Mouse (Mus musculus) heart, embryonic 14.5 days (tissue): ENCODE data around the gene Ppfia3. TPM values are rescaled to one million over a fixed set of nuclear protein-coding genes. Genes with fewer than 3 reads are reported as not detected.

Source experiments
- ATAC-seq: fragments of 200-750 bp; cut with Nextera tagmentation; 2 replicates; pipeline ENCODE4 v1.8.0; 2017; ENCODE audit warnings: low read depth, moderate TSS enrichment; ENCODE audit not compliant: insufficient number of reproducible peaks, insufficient read depth, low FRiP score
- H3K27ac ChIP-seq, 2 experiments: fragments of 200-500 bp in 1 of 2; fragments of 300-500 bp in 1 of 2; sonication (generic) in 1 of 2; replicated peaks in 1 of 2; 2 replicates each; pipeline ENCODE4 v1.5.1; 2012 to 2014; ENCODE audit warnings: low read depth in 2 of 2, low read length in 2 of 2, control low read depth in 1 of 2, mild to moderate bottlenecking in 1 of 2, mixed read lengths in 1 of 2; ENCODE audit not compliant: control insufficient read depth in 1 of 2, insufficient read depth in 1 of 2
- H3K27me3 ChIP-seq: fragments of 300-500 bp; sonication (generic); 2 replicates; pipeline ENCODE4 v1.6.1; 2014; ENCODE audit warnings: mild to moderate bottlenecking, low read length, control low read depth; ENCODE audit not compliant: control insufficient read depth, insufficient read depth
- H3K36me3 ChIP-seq: fragments of 300-500 bp; sonication (generic); 2 replicates; pipeline ENCODE4 v1.6.1; 2014; ENCODE audit warnings: mild to moderate bottlenecking, control low read depth, low read length, mixed read lengths; ENCODE audit not compliant: control insufficient read depth, insufficient read depth
- H3K4me1 ChIP-seq, 2 experiments: fragments of 200-500 bp in 1 of 2; fragments of 300-500 bp in 1 of 2; sonication (generic) in 1 of 2; 2 replicates each; pipeline ENCODE4 v1.6.1; 2012 to 2014; ENCODE audit warnings: low read length in 2 of 2, control low read depth in 1 of 2, mixed read lengths in 1 of 2; ENCODE audit not compliant: control insufficient read depth in 2 of 2, insufficient read depth in 2 of 2
- H3K4me2 ChIP-seq: fragments of 300-500 bp; sonication (generic); 2 replicates; pipeline ENCODE4 v1.6.1; 2014; ENCODE audit warnings: mild to moderate bottlenecking, low read length
- H3K4me3 ChIP-seq, 2 experiments: fragments of 200-500 bp in 1 of 2; fragments of 300-500 bp in 1 of 2; sonication (generic) in 1 of 2; 2 replicates each; pipeline ENCODE4 v1.5.1; 2012 to 2014; ENCODE audit warnings: low read length in 2 of 2, mild to moderate bottlenecking in 2 of 2, control low read depth in 1 of 2, low read depth in 1 of 2, moderate library complexity in 1 of 2; ENCODE audit not compliant: control insufficient read depth in 1 of 2, insufficient read depth in 1 of 2
- H3K9ac ChIP-seq: fragments of 300-500 bp; sonication (generic); 2 replicates; pipeline ENCODE4 v1.6.1; 2014; ENCODE audit warnings: mild to moderate bottlenecking, low read length
- H3K9me3 ChIP-seq: fragments of 300-500 bp; sonication (generic); 2 replicates; pipeline ENCODE4 v1.6.1; 2016; ENCODE audit warnings: low read length, control low read depth; ENCODE audit not compliant: control insufficient read depth
- WGBS: fragments of 180-500 bp; shearing (Covaris S2); extraction: QIAGEN DNeasy Blood & Tissue Kit; methylation state at CpG from one replicate; pipeline ENCODE4 v1.1.7; 2014; 5-methylcytosine and 5-hydroxymethylcytosine counted together
- polyA plus RNA-seq: library from polyadenylated mRNA; unstranded; fragments of >200 nt; fragmentation: Nextera tagmentation; extraction: Ambion mirVana; gene quantifications from 2 replicates; pipeline ENCODE4 v1.2.1, GENCODE M21; 2014

Gene Ppfia3
- 2.7 and 2.8 TPM in 2 replicates for polyA plus RNA-seq

DNA sequence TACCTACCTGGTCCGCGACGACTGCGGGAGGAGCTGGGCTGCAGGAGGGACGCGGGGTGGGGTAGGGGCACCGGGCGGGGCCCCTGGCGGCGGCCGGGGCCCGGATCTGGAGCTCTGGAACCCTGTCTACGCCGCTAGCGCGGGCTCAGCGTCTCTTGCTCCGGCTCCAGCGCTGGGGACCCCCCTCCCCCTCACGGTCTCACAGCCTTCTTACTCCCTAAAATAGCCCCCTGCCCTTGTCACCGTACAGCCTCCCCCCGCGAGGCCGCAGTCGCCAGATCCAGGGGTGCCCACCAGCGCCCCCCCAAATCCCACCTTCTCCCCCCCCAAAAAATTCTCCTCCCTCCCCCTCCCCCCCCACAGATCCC lies at the start of gene Ppfia3:
Gene Ppfia3 (minus strand): TSS at position 368 of the 368 bp plus-strand sequence.
- no peaks in the 10 kb centered on the region for H3K36me3 ChIP-seq
- no peak for ATAC-seq
- H3K27me3 ChIP-seq: peaks cover 67% of the 10 kb centered on the region
- H3K27ac ChIP-seq: peak within 1 kb of the TSS in 1 of 2 experiments; percentile 36; a peak in 2 of 4 replicates
- H3K4me2 ChIP-seq: peak within 1 kb of the TSS; percentile 99
- 1% methylated on average over 23 of the region's 26 CpGs for WGBS
- no peaks in the 10 kb centered on the region for H3K9me3 ChIP-seq
- H3K4me1 ChIP-seq: peaks cover 12 to 33% of the 10 kb centered on the region in 2 experiments
- peak within 1 kb of the TSS; percentile 69 for H3K9ac ChIP-seq
- peak within 1 kb of the TSS; percentile 62 to 78 for H3K4me3 ChIP-seq

DNA sequence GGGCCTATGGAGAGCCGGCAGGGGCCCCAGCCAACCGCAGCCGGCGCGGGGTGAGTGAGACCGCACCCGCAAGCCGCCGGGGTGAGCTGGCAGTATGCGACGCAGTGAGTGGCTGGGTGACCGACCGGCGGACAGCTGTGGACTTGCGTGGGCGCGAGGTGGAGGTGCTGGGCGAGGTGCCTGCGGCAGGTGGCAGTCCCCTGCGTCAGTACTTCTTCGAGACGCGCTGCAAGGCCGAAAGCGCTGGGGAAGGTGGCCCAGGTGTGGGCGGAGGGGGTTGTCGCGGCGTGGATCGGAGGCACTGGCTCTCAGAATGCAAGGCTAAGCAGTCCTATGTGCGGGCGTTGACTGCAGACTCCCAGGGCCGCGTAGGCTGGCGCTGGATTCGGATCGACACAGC lies 48.8 kb upstream of the Ppfia3 start:
- Histone ChIP-seq H3K4me3 (peak overlapping the region in 1 of 2 experiments; percentile 6; a peak in 1 of 4 replicates), H3K9ac (no peak overlapping the region), H3K27ac (no peak overlapping the region), H3K9me3 (no peaks in the 10 kb centered on the region), H3K36me3 (peaks cover 2% of the 10 kb centered on the region; the same call in 1 of the 2 replicates), H3K27me3 (peaks cover 82% of the 10 kb centered on the region), H3K4me1 (peaks cover 13 to 29% of the 10 kb centered on the region in 2 experiments), H3K4me2 (peak overlapping the region; percentile 36)
- WGBS: 20% methylated on average over 35 of the region's 37 CpGs
- ATAC-seq: no peak

DNA sequence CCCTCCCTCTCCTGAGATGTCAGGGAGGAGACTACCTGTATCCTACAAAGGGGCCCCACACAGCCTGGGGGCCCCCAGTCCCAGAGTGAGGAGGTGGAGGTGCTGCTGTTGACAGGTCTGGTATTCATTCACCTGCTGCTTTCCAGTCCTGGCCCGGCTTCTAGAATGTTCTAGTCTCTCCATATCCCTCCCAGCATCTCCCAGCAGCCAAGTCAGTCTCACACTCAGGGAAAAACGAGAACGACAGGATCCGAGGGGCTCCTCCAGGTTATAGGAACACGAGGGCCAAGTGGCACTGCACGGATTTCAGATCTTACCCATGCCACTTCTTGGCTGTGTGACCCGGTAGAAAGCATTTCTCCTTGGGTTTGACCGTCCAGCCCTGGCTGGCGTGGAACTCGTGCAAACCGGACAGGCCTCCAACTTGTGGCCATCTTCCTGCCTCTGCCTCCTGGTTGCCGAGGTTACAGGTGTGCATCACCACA lies 48.0 kb upstream of the Ppfia3 start:
- H3K9me3 ChIP-seq: no peaks in the 10 kb centered on the region
- no peak overlapping the region for H3K9ac ChIP-seq
- peaks cover 82% of the 10 kb centered on the region for H3K27me3 ChIP-seq
- no peaks in the 10 kb centered on the region for H3K36me3 ChIP-seq
- peaks cover 13 to 29% of the 10 kb centered on the region in 2 experiments for H3K4me1 ChIP-seq
- H3K27ac ChIP-seq: no peak overlapping the region
- H3K4me3 ChIP-seq: no peak overlapping the region
- peak overlapping the region; percentile 94; the same call in 1 of the 2 replicates for H3K4me2 ChIP-seq
- whole genome bisulfite sequencing: 40% methylated on average over 12 of the region's 12 CpGs
- ATAC-seq: no peak

DNA sequence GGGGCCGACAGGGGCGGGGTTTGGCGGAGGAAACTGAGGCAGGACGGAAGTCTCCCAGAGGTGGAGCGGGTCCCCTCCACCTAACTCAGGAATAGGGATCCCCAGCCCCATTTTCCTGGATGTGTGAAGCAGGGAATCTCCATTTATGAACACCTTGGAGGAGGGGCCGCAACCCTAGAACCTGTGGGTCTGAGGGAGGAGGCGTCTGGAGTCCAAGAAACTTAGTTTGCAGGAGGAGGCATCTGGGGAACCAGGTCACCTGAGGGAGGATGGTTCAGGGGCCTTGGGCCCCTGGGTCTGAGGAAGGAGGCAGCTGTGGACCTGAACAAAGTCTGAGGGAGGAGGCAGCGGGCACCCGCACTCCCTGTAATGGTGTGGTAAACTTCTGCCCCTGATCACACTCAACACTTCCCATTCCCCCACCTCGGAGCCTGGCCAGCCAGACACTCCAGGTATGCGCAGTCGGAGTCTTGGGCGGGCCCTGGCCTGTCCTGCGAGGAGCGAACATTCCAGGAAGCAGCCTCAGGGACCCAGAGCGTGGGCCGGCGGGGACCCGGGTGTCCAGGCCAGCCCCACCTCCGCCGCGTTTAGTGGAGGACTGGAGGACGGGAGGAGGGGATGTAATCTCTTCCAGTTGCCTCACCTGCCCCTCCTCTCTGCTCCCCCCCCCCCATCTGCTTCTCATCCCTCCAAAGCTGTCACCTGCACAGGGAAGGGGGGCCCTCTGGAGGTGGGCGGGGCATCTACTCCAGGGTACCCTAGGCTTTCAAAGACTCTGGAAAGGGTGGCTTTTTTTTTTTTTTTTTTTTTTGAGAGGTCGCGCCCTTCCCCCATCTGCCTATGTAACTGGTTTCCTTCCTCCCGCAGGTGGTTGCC lies 47.3 kb upstream of the Ppfia3 start:
- Histone ChIP-seq H3K27me3 (peaks cover 81% of the 10 kb centered on the region), H3K4me2 (peak overlapping the region; percentile 94), H3K36me3 (no peaks in the 10 kb centered on the region), H3K27ac (peak overlapping the region in 1 of 2 experiments; percentile 50; a peak in 2 of 4 replicates), H3K4me1 (peaks cover 13 to 29% of the 10 kb centered on the region in 2 experiments), H3K4me3 (peak overlapping the region; percentile 50 to 58), H3K9ac (peak overlapping the region; percentile 68), H3K9me3 (no peaks in the 10 kb centered on the region)
- under 1% methylated on average over 26 of the region's 27 CpGs for WGBS
- peak; percentile 16; the same call in 1 of the 2 replicates for ATAC-seq

DNA sequence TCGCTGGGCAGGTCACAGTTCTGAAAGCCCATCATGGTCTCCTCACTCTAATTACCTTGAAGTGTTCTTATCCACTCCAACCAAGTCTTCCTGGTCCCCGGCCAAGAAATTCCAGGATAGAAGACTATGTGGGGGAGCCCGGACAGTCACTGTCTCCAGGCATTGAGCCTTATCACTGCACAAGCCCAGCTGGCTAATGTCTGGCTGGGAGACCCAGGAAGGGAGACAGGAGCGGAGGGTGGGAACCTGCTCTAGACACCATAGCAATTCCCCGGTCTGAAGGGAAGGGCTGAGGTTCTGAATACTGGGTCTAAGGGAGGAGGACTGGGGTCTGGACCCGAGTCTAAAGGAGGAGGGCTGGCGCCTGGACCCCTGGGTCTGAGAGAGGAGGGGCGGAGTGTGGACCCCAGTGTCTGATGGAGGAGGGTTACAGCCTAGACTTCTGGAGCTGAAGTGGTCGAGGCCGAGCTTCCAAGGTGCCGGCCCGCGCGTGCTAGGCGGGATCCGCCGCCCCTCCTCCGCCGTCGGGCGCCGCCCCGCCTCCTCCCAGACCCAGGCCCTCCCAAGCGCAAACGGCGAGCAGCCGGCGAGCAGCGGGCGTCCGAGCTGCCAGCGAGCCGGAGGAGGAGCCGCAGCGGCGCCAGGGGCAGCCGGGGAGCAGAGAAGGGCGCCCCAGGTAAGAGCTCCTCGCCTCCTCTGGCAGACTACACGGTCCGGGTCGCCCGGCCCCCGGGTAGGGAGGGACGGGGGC lies 46.5 kb upstream of the Ppfia3 start, which contains the start of gene Ntf5:
Gene Ntf5 (plus strand): TSS at position 583 of the 751 bp plus-strand sequence.
- Histone ChIP-seq H3K36me3 (no peaks in the 10 kb centered on the region), H3K9me3 (no peaks in the 10 kb centered on the region), H3K9ac (peak within 1 kb of the TSS; percentile 68), H3K4me2 (peak within 1 kb of the TSS; percentile 94), H3K4me3 (peak within 1 kb of the TSS; percentile 50 to 58), H3K27me3 (peaks cover 79% of the 10 kb centered on the region), H3K27ac (peak within 1 kb of the TSS; percentile 46 to 50), H3K4me1 (peaks cover 13 to 29% of the 10 kb centered on the region in 2 experiments)
- under 1% methylated on average over 42 of the region's 45 CpGs for WGBS
- ATAC-seq: peak; percentile 33

DNA sequence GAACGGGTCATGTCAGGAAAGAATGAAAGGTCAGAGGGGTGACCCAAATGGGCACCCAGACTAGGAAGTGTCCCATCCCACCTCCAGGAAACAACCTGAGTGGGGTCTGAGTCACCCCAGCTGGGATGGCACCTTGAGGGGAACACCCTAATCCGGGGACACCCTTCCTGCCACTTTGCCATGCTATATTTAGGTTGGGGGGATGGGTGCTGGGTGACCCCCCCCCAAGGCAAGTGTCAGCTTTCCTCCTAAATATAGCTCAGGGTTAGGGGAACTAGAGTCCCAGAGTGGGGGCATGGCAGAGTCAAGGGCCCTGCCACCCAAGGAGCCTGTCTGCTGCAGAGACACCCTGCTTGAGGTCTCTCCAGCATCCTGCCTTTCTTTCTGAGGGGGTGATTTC lies 45.6 kb upstream of the Ppfia3 start:
- no peak overlapping the region for H3K4me2 ChIP-seq
- H3K4me3 ChIP-seq: no peak overlapping the region
- no peak overlapping the region for H3K9ac ChIP-seq
- no peaks in the 10 kb centered on the region for H3K36me3 ChIP-seq
- peaks cover 81% of the 10 kb centered on the region for H3K27me3 ChIP-seq
- H3K9me3 ChIP-seq: no peaks in the 10 kb centered on the region
- 60% methylated on average over 2 of the region's 2 CpGs for WGBS
- H3K4me1 ChIP-seq: peaks cover 8 to 29% of the 10 kb centered on the region in 2 experiments
- H3K27ac ChIP-seq: no peak overlapping the region
- ATAC-seq: no peak

DNA sequence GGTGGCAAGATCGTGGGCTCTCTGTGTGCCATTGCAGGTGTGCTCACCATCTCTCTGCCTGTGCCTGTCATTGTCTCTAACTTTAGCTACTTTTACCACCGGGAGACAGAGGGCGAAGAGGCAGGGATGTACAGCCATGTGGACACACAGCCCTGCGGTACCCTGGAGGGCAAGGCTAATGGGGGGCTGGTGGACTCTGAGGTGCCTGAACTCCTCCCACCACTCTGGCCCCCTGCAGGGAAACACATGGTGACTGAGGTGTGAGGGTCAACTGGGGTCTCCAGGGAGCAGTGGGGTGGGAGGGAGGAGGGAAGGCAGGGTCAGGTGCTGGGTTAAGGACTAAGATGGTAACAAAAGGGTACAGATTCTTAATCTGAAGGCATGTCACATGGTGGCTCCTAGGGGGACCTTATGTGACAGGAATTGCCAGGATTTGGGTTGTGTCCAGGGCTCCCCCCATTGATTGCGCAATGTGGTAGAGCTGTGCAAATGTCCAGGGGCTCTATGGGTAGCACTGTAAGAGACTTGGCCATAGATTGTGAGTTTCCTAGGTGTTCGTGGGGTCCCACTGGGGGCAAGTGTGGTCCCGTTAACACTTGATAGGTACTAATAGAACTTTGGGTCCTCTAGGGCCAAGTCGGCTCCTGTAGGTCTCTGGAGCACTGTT lies 42.8 kb upstream of the Ppfia3 start:
- WGBS: 82% methylated on average over 8 of the region's 8 CpGs
- H3K27me3 ChIP-seq: peaks cover 73% of the 10 kb centered on the region

More for the DNA sequence above, 42.8 kb upstream of the Ppfia3 start:
- Histone ChIP-seq H3K4me3 (no peak overlapping the region), H3K4me2 (no peak overlapping the region), H3K4me1 (peaks cover 13 to 28% of the 10 kb centered on the region in 2 experiments), H3K9ac (no peak overlapping the region), H3K36me3 (no peaks in the 10 kb centered on the region), H3K9me3 (no peaks in the 10 kb centered on the region), H3K27ac (no peak overlapping the region)
- no peak for ATAC-seq
